Comparison of ENCODE assay signal across 14 mouse cellular contexts in genomic region chr1:52971881-52972503, GRCm38 (mm10). TPM values are rescaled to one million over a fixed set of nuclear protein-coding genes. Genes with fewer than 3 reads are reported as not detected.
DNase-seq lines count a peak whose midpoint lies in the region; ATAC-seq lines count a peak whose summit lies in the region.
"Had no signal": no experiment of that assay in that cellular context is flagged by ENCODE, and none has a peak within 500 bp of the region (broad histone marks: within the 10 kb centered on the region; RNA-seq: fewer than 3 reads in every experiment).

No protein-coding gene starts in this region.

- no peaks in the 10 kb centered on the region for H3K9me3 ChIP-seq in midbrain, embryonic 11.5 days (ENCODE audit: control insufficient read depth, low read length)
- no peaks in the 10 kb centered on the region for H3K9me3 ChIP-seq in midbrain, embryonic 10.5 days (replicated peaks)
- H3K9me3 ChIP-seq: heart, embryonic 10.5 days had no signal

- no peaks in the 10 kb centered on the region for H3K4me1 ChIP-seq in midbrain, embryonic 11.5 days (ENCODE audit: control insufficient read depth, insufficient read depth, low read length)
- H3K4me1 ChIP-seq in midbrain, embryonic 10.5 days, result no peaks in the 10 kb centered on the region
- H3K4me1 ChIP-seq: heart, embryonic 10.5 days had no signal

- no peak overlapping the region for H3K9ac ChIP-seq in midbrain, embryonic 11.5 days (ENCODE audit: low read length)
- H3K9ac ChIP-seq: lung, embryonic 14.5 days had no signal

- WGBS in midbrain, embryonic 11.5 days, result 80% methylated on average over 2 of the region's 2 CpGs
- WGBS in midbrain, embryonic 10.5 days, result 82% methylated on average over 2 of the region's 2 CpGs

- ATAC-seq in cerebellum, adult (ENCODE audit: insufficient number of reproducible peaks, low FRiP score, low TSS enrichment), result no peak
- peak; percentile 75 for ATAC-seq in midbrain, embryonic 11.5 days (ENCODE audit: low FRiP score)
- ATAC-seq: intestine, postnatal 0 days had no signal

- H3K36me3 ChIP-seq in midbrain, embryonic 11.5 days (ENCODE audit: control insufficient read depth, insufficient read depth, low read length), result no peaks in the 10 kb centered on the region
- H3K36me3 ChIP-seq in midbrain, embryonic 10.5 days, result no peaks in the 10 kb centered on the region
- H3K36me3 ChIP-seq: heart, embryonic 10.5 days had no signal

- no peak overlapping the region for H3K4me3 ChIP-seq in midbrain, embryonic 11.5 days (ENCODE audit: low read depth, low read length)
- H3K4me3 ChIP-seq in midbrain, embryonic 10.5 days, result no peak overlapping the region
- H3K4me3 ChIP-seq: heart, embryonic 10.5 days had no signal

- no peak overlapping the region for H3K4me2 ChIP-seq in midbrain, embryonic 11.5 days
- H3K4me2 ChIP-seq: lung, embryonic 14.5 days had no signal

- H3K27me3 ChIP-seq in midbrain, embryonic 11.5 days (ENCODE audit: control insufficient read depth, insufficient read depth, low read length), result no peaks in the 10 kb centered on the region
- H3K27me3 ChIP-seq in midbrain, embryonic 10.5 days (ENCODE audit: low read depth, poor library complexity, severe bottlenecking), result no peaks in the 10 kb centered on the region

- no peak overlapping the region for H3K27ac ChIP-seq in midbrain, embryonic 11.5 days (ENCODE audit: low read depth, low read length)
- no peak overlapping the region for H3K27ac ChIP-seq in midbrain, embryonic 10.5 days (replicated peaks)
- H3K27ac ChIP-seq: heart, embryonic 10.5 days had no signal

- DNase-seq in cerebellum, postnatal 14 days, result peak; percentile 53 to 58
- peak; percentile 64 for DNase-seq in midbrain, embryonic 11.5 days (ENCODE audit: low spot score, missing footprints)
- no peak for DNase-seq in midbrain, embryonic 10.5 days (ENCODE audit: low spot score)
- peak; percentile 16 for DNase-seq in mesoderm, embryonic 11.5 days (ENCODE audit: low read depth, low spot score)
- DNase-seq in urinary bladder, adult 18-20 months (ENCODE audit: low spot score in 2 of 2), result no peak
- DNase-seq in thymus, postnatal 25 days, result no peak
- DNase-seq in right cerebral cortex, postnatal 14 days, result no peak
- DNase-seq: adrenal gland, adult 8-10 months; cerebellum, adult 9-11 months; lung, embryonic 14.5 days; thymus, postnatal 4 days had no signal

RNA-seq across cellular contexts. Expression of gene 1700019D03Rik, which starts 48.0 kb away (rescaled TPM):
- 2.5 and 3.3 TPM in 2 replicates for polyA plus RNA-seq in midbrain, embryonic 11.5 days (2014; fragmentation: Nextera tagmentation; extraction: Ambion mirVana)
- polyA plus RNA-seq in midbrain, embryonic 10.5 days (2016; fragmentation: Nextera tagmentation; extraction: Ambion mirVana), result 2.7 and 3.6 TPM in 2 replicates

Comparison
In these comparisons a context has a peak if more than half of its experiments do, and no peak if none do; other contexts are left out.
1. DNase-seq: peak in cerebellum, postnatal 14 days (2 of 2), midbrain, embryonic 11.5 days (single experiment) and mesoderm, embryonic 11.5 days (single experiment); none in midbrain, embryonic 10.5 days (single experiment), urinary bladder, adult 18-20 months (0 of 2), thymus, postnatal 25 days (single experiment) and right cerebral cortex, postnatal 14 days (single experiment).